32 mouse cellular contexts compared by ENCODE assay signal in the genomic region with DNA sequence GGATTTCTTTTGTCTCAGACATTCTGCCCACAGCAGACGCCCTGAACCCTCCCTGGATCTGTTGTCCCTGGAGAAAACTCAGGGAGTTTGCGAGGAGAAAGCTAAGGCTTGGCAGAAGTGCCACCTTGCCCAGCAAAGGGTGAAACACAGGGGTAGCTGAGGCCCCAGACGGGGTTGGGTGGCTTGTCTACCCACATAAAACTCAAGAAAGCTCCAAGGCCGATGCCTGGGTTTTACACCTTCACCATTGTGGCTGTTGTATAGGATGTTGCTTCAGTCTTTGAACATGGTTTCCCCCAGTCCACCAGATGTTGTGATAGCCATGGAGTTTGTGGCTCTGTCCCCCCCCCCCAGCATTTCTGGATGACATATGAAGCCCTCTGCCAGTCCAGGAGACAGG. TPM values are rescaled to one million over a fixed set of nuclear protein-coding genes. Genes with fewer than 3 reads are reported as not detected.
"Had no signal": no experiment of that assay in that cellular context is flagged by ENCODE, and none has a peak within 500 bp of the region (broad histone marks: within the 10 kb centered on the region; RNA-seq: fewer than 3 reads in every experiment).

No protein-coding gene starts in this region.

- H3K27me3 ChIP-seq: limb, embryonic 12.5 days; limb, embryonic 15.5 days; lung, embryonic 15.5 days; midbrain, embryonic 15.5 days had no signal

- H3K27ac ChIP-seq: limb, embryonic 10.5 days; limb, embryonic 12.5 days; limb, embryonic 13.5 days; limb, embryonic 15.5 days; liver, embryonic 12.5 days; liver, embryonic 13.5 days; liver, embryonic 14.5 days; liver, embryonic 15.5 days; lung, embryonic 15.5 days; macrophage; midbrain, embryonic 10.5 days; midbrain, embryonic 12.5 days; midbrain, embryonic 13.5 days; midbrain, embryonic 15.5 days had no signal

- H3K4me1 ChIP-seq: liver, embryonic 12.5 days; liver, embryonic 13.5 days; liver, embryonic 15.5 days; lung, embryonic 15.5 days; midbrain, embryonic 15.5 days had no signal

- H3K4me3 ChIP-seq: limb, embryonic 10.5 days; limb, embryonic 12.5 days; limb, embryonic 13.5 days; limb, embryonic 15.5 days; liver, embryonic 12.5 days; liver, embryonic 13.5 days; liver, embryonic 15.5 days; lung, embryonic 15.5 days; megakaryocyte, embryonic 14.5 days; midbrain, embryonic 10.5 days; midbrain, embryonic 12.5 days; midbrain, embryonic 13.5 days; midbrain, embryonic 15.5 days; myocyte had no signal

- H3K9ac ChIP-seq: limb, embryonic 12.5 days; limb, embryonic 13.5 days; limb, embryonic 15.5 days; liver, embryonic 12.5 days; liver, embryonic 13.5 days; liver, embryonic 14.5 days; liver, embryonic 15.5 days; liver, postnatal 0 days; lung, embryonic 14.5 days; lung, embryonic 15.5 days; midbrain, embryonic 12.5 days; midbrain, embryonic 13.5 days; midbrain, embryonic 15.5 days had no signal

- H3K36me3 ChIP-seq: limb, embryonic 10.5 days; limb, embryonic 12.5 days; limb, embryonic 13.5 days; limb, embryonic 15.5 days; liver, embryonic 12.5 days; liver, embryonic 13.5 days; liver, embryonic 15.5 days; lung, embryonic 15.5 days; midbrain, embryonic 10.5 days; midbrain, embryonic 12.5 days; midbrain, embryonic 13.5 days; midbrain, embryonic 15.5 days had no signal

- DNase-seq: left cerebral cortex, postnatal 4 days; liver; liver, embryonic 13.5 days; liver, postnatal 0 days; lung, adult 18-20 months; lung, adult 2 months; lung, embryonic 14.5 days; lung, postnatal 10 days; lung, postnatal 14 days; lung, postnatal 36 days; lung, postnatal 4 days; midbrain, embryonic 14.5 days had no signal

- H3K4me2 ChIP-seq: limb, embryonic 12.5 days; limb, embryonic 13.5 days; limb, embryonic 15.5 days; liver, embryonic 11.5 days; liver, embryonic 12.5 days; liver, embryonic 13.5 days; liver, embryonic 15.5 days; lung, embryonic 14.5 days; lung, embryonic 15.5 days; midbrain, embryonic 11.5 days; midbrain, embryonic 12.5 days; midbrain, embryonic 13.5 days; midbrain, embryonic 15.5 days had no signal

- H3K9me3 ChIP-seq: limb, embryonic 10.5 days; limb, embryonic 12.5 days; limb, embryonic 13.5 days; limb, embryonic 15.5 days; liver, embryonic 12.5 days; liver, embryonic 13.5 days; liver, embryonic 15.5 days; lung, embryonic 15.5 days; megakaryocyte, embryonic 14.5 days; midbrain, embryonic 10.5 days; midbrain, embryonic 12.5 days; midbrain, embryonic 13.5 days; midbrain, embryonic 15.5 days had no signal

RNA-seq across cellular contexts. Expression of a gene that starts 11.4 kb away (rescaled TPM):
- total RNA-seq: megakaryocyte progenitor cell, adult 5-6 weeks; megakaryocyte, adult 5-6 weeks; megakaryocyte-erythroid progenitor cell, adult 5-6 weeks had no signal
- polyA plus RNA-seq: macrophage had no signal
